Mouse (Mus musculus) embryonic facial prominence, embryonic 13.5 days (tissue): ENCODE results near the gene Edem3. TPM values are rescaled to one million over a fixed set of nuclear protein-coding genes. Genes with fewer than 3 reads are reported as not detected.
"Not testable (repeated sequence)": the region's sequence is repeated elsewhere in the genome, so short reads cannot be mapped to it uniquely, and the experiment has no call there.

Experiments used
- ATAC-seq: fragments of 200-750 bp; cut with Nextera tagmentation; 2 replicates; pipeline ENCODE4 v1.8.0; 2017; ENCODE audit warnings: low read depth; ENCODE audit not compliant: insufficient number of reproducible peaks, insufficient read depth, low FRiP score, low TSS enrichment
- H3K27ac ChIP-seq: fragments of 300-500 bp; sonication (generic); 2 replicates; pipeline ENCODE4 v1.5.1; 2015; ENCODE audit warnings: moderate library complexity, mild to moderate bottlenecking, inconsistent platforms
- H3K27me3 ChIP-seq: fragments of 300-500 bp; sonication (generic); 2 replicates; pipeline ENCODE4 v1.6.1; 2015; ENCODE audit warnings: mild to moderate bottlenecking, inconsistent platforms
- H3K36me3 ChIP-seq: fragments of 300-500 bp; sonication (generic); 2 replicates; pipeline ENCODE4 v1.6.1; 2015; ENCODE audit warnings: mild to moderate bottlenecking, inconsistent platforms
- H3K4me1 ChIP-seq: fragments of 300-500 bp; sonication (generic); 2 replicates; pipeline ENCODE4 v1.6.1; 2015; ENCODE audit warnings: inconsistent platforms
- H3K4me2 ChIP-seq: fragments of 300-500 bp; sonication (generic); 2 replicates; pipeline ENCODE4 v1.6.1; 2015; ENCODE audit warnings: moderate library complexity, mild to moderate bottlenecking, inconsistent platforms
- H3K4me3 ChIP-seq: fragments of 300-500 bp; sonication (generic); 2 replicates; pipeline ENCODE4 v1.5.1; 2015; ENCODE audit warnings: mild to moderate bottlenecking, inconsistent platforms
- H3K9ac ChIP-seq: fragments of 300-500 bp; sonication (generic); 2 replicates; pipeline ENCODE4 v1.6.1; 2015; ENCODE audit warnings: mild to moderate bottlenecking, inconsistent platforms
- H3K9me3 ChIP-seq: fragments of 300-500 bp; sonication (generic); 2 replicates; pipeline ENCODE4 v1.6.1; 2016; ENCODE audit warnings: inconsistent platforms
- WGBS: fragments of 180-500 bp; shearing (Covaris S2); methylation state at CpG from one replicate; pipeline ENCODE4 v1.1.7; 2015; ENCODE audit warnings: mixed read lengths; 5-methylcytosine and 5-hydroxymethylcytosine counted together
- polyA plus RNA-seq: library from polyadenylated mRNA; unstranded; fragments of >200 nt; fragmentation: Nextera tagmentation; extraction: Ambion mirVana; gene quantifications from 2 replicates; pipeline ENCODE4 v1.2.1, GENCODE M21; 2015

Gene Edem3
- polyA plus RNA-seq, 1 experiment from 2014 or later: 13.8 TPM

DNA sequence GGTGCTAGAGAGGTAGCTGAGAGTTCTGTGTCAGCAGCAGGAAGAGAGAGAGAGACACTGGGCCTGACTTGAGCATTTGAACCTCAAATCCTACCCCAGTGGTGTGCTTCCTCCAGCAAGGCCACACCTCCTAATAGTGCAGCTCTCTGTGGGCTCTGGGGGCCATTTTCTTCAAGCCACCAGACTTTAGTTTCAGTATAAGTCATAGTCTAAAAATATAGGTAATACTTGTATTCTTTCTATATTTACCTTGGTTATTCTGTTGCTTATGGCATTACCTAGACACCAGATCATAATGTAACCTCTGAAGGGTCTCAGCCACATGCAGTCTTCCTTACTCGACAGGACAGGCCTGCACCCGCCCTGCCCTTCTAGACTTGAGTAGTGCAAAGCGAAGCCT, 60.9 kb downstream of the Edem3 start:
- WGBS: 83% methylated on average over 3 of the region's 3 CpGs
- no peak overlapping the region for H3K27ac ChIP-seq
- H3K4me2 ChIP-seq: no peak overlapping the region
- no peak for ATAC-seq
- no peak overlapping the region for H3K4me3 ChIP-seq
- peaks cover 53% of the 10 kb centered on the region for H3K36me3 ChIP-seq
- H3K9ac ChIP-seq: no peak overlapping the region
- H3K27me3 ChIP-seq: no peaks in the 10 kb centered on the region
- 0 out of 2 replicates have a peak, but pooled peaks cover 2% of the 10 kb centered on the region for H3K4me1 ChIP-seq
- H3K9me3 ChIP-seq: no peaks in the 10 kb centered on the region

DNA sequence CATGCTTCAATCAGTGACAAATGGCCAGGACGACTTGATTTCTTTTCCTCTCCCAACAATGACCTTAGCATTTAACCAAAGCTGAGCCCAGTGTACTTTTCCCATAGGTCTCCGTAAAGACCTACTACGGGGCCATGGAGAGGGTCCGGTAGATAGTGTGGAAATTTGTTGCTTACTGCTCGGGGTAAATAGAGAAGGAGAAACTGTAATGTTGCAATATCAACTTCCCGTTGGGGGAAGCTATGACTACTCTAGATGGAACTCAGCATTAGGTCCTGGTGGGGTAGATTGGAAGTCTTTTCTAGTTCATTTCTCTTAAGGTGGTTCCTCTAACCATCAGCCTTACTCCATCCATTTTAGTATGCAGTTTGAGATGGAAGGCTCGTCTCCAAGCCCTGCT, 64.0 kb downstream of the Edem3 start:
- WGBS: 92% methylated on average over 7 of the region's 7 CpGs
- no peaks in the 10 kb centered on the region for H3K9me3 ChIP-seq
- H3K9ac ChIP-seq: no peak overlapping the region
- H3K27me3 ChIP-seq: no peaks in the 10 kb centered on the region
- H3K27ac ChIP-seq: no peak overlapping the region
- H3K4me1 ChIP-seq: 0 out of 2 replicates have a peak, but pooled peaks cover 2% of the 10 kb centered on the region
- no peak for ATAC-seq
- H3K4me2 ChIP-seq: no peak overlapping the region
- no peak overlapping the region for H3K4me3 ChIP-seq
- peaks cover 34% of the 10 kb centered on the region for H3K36me3 ChIP-seq

DNA sequence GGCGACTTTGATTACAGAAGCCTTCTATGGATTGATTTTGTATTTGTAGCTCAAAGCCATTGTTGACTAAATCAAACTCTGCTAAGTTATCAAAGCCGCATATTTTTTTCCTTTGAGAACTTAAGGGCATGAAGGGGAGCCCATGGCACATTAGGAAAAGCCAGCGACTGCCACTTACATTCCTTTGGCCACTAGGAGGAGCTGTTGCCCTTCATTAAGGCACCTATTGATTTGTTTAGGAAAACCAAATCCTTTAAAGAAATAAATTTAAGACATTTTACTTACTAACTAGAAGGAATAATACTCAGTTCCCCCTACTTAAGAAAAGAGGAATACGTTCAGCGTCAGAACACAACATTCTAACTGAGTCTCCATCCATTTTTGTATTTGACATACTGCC, 65.3 kb downstream of the Edem3 start:
- WGBS: 14% methylated on average over 5 of the region's 5 CpGs
- Histone ChIP-seq H3K4me1 (0 out of 2 replicates have a peak, but pooled peaks cover 2% of the 10 kb centered on the region), H3K9ac (no peak overlapping the region), H3K36me3 (peaks cover 28% of the 10 kb centered on the region), H3K27me3 (no peaks in the 10 kb centered on the region), H3K4me3 (no peak overlapping the region), H3K27ac (no peak overlapping the region), H3K4me2 (no peak overlapping the region), H3K9me3 (no peaks in the 10 kb centered on the region)
- ATAC-seq: no peak

DNA sequence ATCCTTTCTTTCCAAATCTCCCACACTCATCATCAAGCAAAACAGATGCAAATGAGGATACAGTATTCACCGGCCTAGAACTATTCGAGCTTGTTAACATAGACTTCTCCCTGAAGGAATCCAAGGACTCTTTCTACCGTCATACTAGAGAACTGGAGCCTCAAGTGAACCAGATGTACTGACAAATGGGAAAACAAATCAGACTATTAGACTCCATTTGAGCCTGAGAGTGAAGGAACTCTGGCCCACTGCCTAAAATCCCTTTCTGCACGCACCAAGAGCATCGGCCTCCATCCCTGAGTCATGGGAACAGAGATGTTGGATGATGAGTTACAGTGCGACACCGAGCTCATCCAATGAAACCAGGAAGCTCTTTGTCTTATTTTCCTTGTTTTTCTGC, 69.9 kb downstream of the Edem3 start:
- ATAC-seq: no peak
- no peaks in the 10 kb centered on the region for H3K36me3 ChIP-seq

DNA sequence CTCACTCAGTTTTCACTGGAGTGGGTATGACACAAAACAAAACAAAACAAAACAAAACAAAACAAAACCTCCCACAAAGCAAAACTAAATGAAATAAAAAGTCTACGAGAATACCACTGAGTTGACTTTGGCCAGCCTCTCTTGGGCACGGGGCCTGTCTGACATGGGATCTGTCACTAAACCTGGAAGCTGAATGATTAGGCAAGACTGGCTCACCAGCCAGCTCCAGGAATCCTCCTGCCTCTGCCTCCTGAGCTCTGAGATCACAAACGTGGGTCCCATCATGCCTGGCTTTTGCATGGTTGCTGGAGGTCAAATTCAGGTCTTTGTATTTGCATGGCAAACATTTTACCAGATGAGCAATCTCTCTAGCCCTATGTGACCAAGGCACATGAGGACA, 76.6 kb downstream of the Edem3 start:
- no peak overlapping the region for H3K9ac ChIP-seq
- no peaks in the 10 kb centered on the region for H3K27me3 ChIP-seq
- no peak overlapping the region for H3K27ac ChIP-seq
- no peak for ATAC-seq
- no peak overlapping the region for H3K4me3 ChIP-seq
- H3K4me2 ChIP-seq: no peak overlapping the region
- WGBS: 83% methylated on average over 3 of the region's 3 CpGs
- no peaks in the 10 kb centered on the region for H3K4me1 ChIP-seq
- no peaks in the 10 kb centered on the region for H3K36me3 ChIP-seq
- H3K9me3 ChIP-seq: peaks cover 6% of the 10 kb centered on the region

More for the DNA sequence above, 69.9 kb downstream of the Edem3 start:
- H3K4me2 ChIP-seq: no peak overlapping the region
- 66% methylated on average over 7 of the region's 7 CpGs for WGBS
- no peaks in the 10 kb centered on the region for H3K9me3 ChIP-seq
- no peak overlapping the region for H3K27ac ChIP-seq
- no peaks in the 10 kb centered on the region for H3K27me3 ChIP-seq
- H3K4me1 ChIP-seq: no peaks in the 10 kb centered on the region
- no peak overlapping the region for H3K4me3 ChIP-seq
- H3K9ac ChIP-seq: no peak overlapping the region

DNA sequence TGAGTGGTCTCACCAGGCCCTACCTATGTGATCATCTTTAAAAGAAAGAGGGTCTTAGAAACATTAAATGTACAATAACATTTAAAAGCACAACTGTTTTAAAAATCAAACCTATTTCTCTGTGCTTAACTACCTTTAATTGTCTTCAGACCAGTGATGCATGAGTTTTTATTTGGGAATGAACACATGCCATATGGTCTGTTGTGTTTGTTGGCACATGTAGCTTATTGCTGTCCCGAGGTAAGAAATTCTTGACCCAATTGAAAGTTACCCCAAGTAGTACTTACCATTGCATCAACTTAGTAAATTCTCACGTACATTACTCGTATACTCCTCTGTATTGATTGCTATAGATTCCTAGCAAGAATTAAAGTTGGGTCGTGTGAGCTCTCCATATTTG, 80.1 kb downstream of the Edem3 start:
- Histone ChIP-seq H3K4me3 (no peak overlapping the region), H3K36me3 (no peaks in the 10 kb centered on the region), H3K4me1 (no peaks in the 10 kb centered on the region), H3K27me3 (no peaks in the 10 kb centered on the region), H3K9ac (no peak overlapping the region), H3K27ac (no peak overlapping the region), H3K9me3 (peaks cover 6% of the 10 kb centered on the region), H3K4me2 (no peak overlapping the region)
- ATAC-seq: no peak
- 92% methylated on average over 4 of the region's 4 CpGs for WGBS

DNA sequence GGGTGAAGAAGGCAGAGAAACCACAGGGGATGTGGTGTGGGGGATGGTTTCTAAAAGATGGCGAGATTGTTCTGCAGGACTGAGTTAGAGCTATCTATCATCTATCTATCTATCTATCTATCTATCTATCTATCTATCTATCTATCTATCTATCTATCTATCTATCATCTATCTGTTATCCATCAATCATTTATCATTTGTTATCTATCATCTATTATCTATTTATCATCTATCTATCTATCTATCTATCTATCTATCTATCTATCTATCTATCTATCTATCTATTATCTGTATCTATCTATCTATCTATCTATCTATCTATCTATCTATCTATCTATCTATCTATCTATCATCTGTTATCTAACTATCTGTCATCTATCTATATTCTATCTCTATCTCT, 85.2 kb downstream of the Edem3 start:
- H3K9me3 ChIP-seq, ATAC-seq, H3K36me3 ChIP-seq, H3K4me1 ChIP-seq, H3K27me3 ChIP-seq, H3K4me3 ChIP-seq, H3K27ac ChIP-seq, H3K4me2 ChIP-seq, H3K9ac ChIP-seq: not testable (repeated sequence)
- 100% methylated on average over 1 of the region's 1 CpGs for WGBS

DNA sequence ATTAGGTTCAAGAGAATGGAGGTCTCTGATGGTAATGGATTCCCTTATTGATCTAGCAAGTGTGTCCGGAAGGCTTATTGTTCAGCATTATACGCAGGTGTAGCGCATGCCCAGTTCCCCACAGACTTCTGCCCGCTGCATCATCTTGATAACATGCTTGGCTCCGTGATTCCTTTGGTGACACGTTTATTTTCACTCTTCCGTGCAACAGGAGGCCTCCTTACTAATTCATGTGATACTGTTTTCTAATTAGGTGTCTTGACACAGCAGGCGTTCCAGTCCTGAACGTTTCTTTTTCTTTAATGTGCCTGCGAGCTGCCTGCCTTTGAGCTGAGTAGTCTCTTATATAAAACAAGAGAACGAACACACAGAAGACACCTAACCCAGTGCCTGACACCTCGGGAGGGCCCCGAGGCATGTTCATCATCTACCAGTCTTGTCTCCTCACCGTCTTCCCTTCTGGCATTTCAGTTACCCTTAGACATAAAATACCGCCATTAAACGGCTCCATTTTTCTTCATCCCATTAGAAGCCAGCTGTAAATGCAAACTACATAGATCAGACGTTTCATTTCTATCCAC, 90.2 kb downstream of the Edem3 start:
- Histone ChIP-seq H3K4me3 (no peak overlapping the region), H3K4me2 (no peak overlapping the region), H3K9ac (no peak overlapping the region), H3K27me3 (no peaks in the 10 kb centered on the region), H3K9me3 (no peaks in the 10 kb centered on the region), H3K4me1 (0 out of 2 replicates have a peak, but pooled peaks cover 3% of the 10 kb centered on the region), H3K27ac (no peak overlapping the region), H3K36me3 (no peaks in the 10 kb centered on the region)
- 78% methylated on average over 17 of the region's 17 CpGs for WGBS
- ATAC-seq: no peak

DNA sequence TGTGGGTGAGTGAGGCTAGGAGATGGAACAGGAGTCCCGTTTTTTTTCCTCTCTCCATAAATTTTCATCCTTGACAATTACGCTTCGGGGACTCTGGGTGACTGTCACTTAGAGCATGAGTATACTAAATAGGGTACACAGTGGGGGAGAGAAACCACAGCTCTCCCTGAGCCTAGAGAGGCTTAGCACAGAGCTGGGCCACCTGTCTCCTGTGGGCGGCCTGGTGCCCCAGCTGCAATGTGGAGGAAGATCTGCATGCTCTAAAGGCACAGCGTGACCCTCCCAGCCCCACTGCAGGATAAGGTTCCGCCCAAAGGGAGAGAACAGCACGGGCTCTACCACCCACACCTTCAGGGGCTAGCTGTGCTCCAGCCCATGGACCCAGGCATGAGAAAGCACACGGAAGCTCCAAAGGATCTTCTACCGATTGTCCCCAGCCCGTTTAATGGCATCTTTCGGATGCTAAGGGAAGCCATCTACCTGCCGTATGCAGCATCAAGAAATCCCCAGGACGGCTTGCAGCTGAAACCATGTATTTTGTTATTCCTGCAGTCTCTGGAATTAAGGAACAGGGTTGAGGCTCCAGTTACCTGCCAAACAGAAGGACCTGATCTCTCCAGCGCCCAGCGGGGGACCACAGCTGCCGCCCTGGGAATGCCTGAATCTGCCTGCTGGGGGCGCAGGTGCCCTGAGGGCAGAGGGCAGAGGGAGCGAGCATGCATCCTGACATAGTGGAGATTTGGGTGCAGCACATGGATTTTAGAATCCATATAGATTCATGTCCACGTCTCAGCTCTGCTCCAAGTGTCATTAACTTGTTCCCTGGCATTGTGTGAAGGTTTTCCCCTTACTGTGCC, 91.0 kb downstream of the Edem3 start:
- Histone ChIP-seq H3K4me1 (0 out of 2 replicates have a peak, but pooled peaks cover 3% of the 10 kb centered on the region), H3K36me3 (no peaks in the 10 kb centered on the region), H3K9me3 (no peaks in the 10 kb centered on the region), H3K4me3 (no peak overlapping the region), H3K9ac (no peak overlapping the region), H3K27me3 (no peaks in the 10 kb centered on the region), H3K27ac (no peak overlapping the region), H3K4me2 (no peak overlapping the region)
- ATAC-seq: no peak
- WGBS: 60% methylated on average over 19 of the region's 19 CpGs

DNA sequence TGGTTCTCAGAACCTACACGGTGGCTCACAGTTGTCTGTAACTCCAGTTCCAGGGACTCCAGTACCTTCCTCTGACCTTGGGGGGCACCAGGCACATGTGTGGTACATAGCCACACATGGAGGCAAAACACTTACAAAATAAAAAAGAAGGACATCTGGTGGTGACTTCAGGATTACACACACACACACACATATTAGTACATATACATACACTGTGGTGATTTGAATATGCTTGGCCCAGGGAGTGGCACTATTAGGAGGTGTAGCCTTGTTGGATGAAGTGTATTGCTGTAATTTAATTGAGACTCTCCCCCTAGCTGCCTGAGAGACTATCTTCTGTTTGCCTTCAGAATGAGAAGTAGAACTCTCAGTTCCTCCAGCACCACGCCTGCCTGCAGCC, 93.1 kb downstream of the Edem3 start:
- H3K27me3 ChIP-seq: no peaks in the 10 kb centered on the region
- no peak overlapping the region for H3K4me2 ChIP-seq
- H3K36me3 ChIP-seq: no peaks in the 10 kb centered on the region
- 94% methylated on average over 2 of the region's 2 CpGs for WGBS
- H3K9ac ChIP-seq: no peak overlapping the region
- 0 out of 2 replicates have a peak, but pooled peaks cover 3% of the 10 kb centered on the region for H3K4me1 ChIP-seq
- H3K27ac ChIP-seq: no peak overlapping the region
- H3K9me3 ChIP-seq: no peaks in the 10 kb centered on the region
- no peak overlapping the region for H3K4me3 ChIP-seq
- ATAC-seq: no peak

DNA sequence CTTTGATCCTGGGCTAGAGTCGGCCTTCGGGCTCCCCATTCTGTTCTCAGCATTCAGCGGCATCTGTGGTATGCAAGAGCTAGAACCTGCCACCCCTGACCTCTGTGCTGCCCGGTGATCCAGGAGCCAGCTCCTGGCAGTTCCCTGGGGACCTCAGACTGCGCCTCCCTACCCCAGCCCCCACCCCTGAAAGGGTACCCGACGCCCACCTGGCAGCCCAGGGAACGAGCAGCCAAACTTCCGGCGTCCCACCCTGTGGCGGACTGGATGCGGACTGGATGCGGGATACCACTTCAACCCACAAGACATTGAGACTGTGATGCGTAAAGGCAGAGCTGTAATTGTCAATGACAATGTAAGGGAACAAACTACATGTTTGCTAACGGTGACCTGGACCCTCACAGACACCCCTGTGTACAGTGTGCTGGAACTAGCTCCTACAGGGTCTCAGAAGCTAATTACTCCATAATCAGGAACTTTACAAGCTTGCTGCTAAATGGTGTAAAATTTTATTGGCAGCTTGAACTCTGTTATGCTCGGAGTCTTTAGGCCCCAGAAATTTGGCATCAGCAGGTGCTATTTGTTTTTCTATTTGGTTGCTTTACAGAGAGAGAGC, 94.9 kb downstream of the Edem3 start:
- H3K4me2 ChIP-seq: no peak overlapping the region
- H3K9me3 ChIP-seq: no peaks in the 10 kb centered on the region
- no peak for ATAC-seq
- no peak overlapping the region for H3K27ac ChIP-seq
- 85% methylated on average over 16 of the region's 16 CpGs for WGBS
- H3K36me3 ChIP-seq: no peaks in the 10 kb centered on the region
- 0 out of 2 replicates have a peak, but pooled peaks cover 3% of the 10 kb centered on the region for H3K4me1 ChIP-seq
- H3K4me3 ChIP-seq: no peak overlapping the region
- no peaks in the 10 kb centered on the region for H3K27me3 ChIP-seq
- H3K9ac ChIP-seq: no peak overlapping the region
